ENCODE assay signal across 17 mouse cellular contexts in genomic region chr5:50916341-50916740, GRCm38 (mm10).
"Had no signal": no experiment of that assay in that cellular context is flagged by ENCODE, and none has a peak within 500 bp of the region (broad histone marks: within the 10 kb centered on the region; RNA-seq: fewer than 3 reads in every experiment).

No protein-coding gene starts in this region.

- H3K36me3 ChIP-seq: limb, embryonic 12.5 days; limb, embryonic 15.5 days; midbrain, embryonic 12.5 days; midbrain, embryonic 15.5 days; neural tube, embryonic 12.5 days; neural tube, embryonic 15.5 days had no signal

- ATAC-seq: liver, postnatal 0 days; lung, postnatal 0 days; midbrain, embryonic 15.5 days had no signal

- H3K4me2 ChIP-seq: limb, embryonic 12.5 days; limb, embryonic 15.5 days; liver, embryonic 11.5 days; lung, embryonic 14.5 days; midbrain, embryonic 12.5 days; midbrain, embryonic 15.5 days; neural tube, embryonic 12.5 days; neural tube, embryonic 15.5 days had no signal

- H3K4me3 ChIP-seq: limb, embryonic 12.5 days; limb, embryonic 15.5 days; midbrain, embryonic 12.5 days; midbrain, embryonic 15.5 days; neural tube, embryonic 12.5 days; neural tube, embryonic 15.5 days had no signal

- H3K27me3 ChIP-seq: limb, embryonic 12.5 days; limb, embryonic 15.5 days; midbrain, embryonic 12.5 days; midbrain, embryonic 15.5 days; neural tube, embryonic 12.5 days; neural tube, embryonic 15.5 days had no signal

- H3K9me3 ChIP-seq: limb, embryonic 12.5 days; limb, embryonic 15.5 days; midbrain, embryonic 12.5 days; midbrain, embryonic 15.5 days; neural tube, embryonic 12.5 days; neural tube, embryonic 15.5 days had no signal

- H3K9ac ChIP-seq: limb, embryonic 12.5 days; limb, embryonic 15.5 days; liver, embryonic 14.5 days; liver, postnatal 0 days; lung, embryonic 14.5 days; midbrain, embryonic 12.5 days; midbrain, embryonic 15.5 days; neural tube, embryonic 12.5 days; neural tube, embryonic 15.5 days had no signal

- H3K4me1 ChIP-seq: limb, embryonic 15.5 days; midbrain, embryonic 12.5 days; midbrain, embryonic 15.5 days; neural tube, embryonic 12.5 days; neural tube, embryonic 15.5 days had no signal

- H3K27ac ChIP-seq: limb, embryonic 12.5 days; limb, embryonic 15.5 days; liver, embryonic 14.5 days; macrophage; midbrain, embryonic 12.5 days; midbrain, embryonic 15.5 days; neural tube, embryonic 12.5 days; neural tube, embryonic 15.5 days had no signal

- DNase-seq: kidney, postnatal 14 days; kidney, postnatal 4 days; left cerebral cortex, postnatal 4 days; liver, postnatal 0 days; lung, embryonic 14.5 days; thymus, adult 18-20 months; thymus, postnatal 36 days had no signal
